Mouse (Mus musculus) embryonic facial prominence, embryonic 14.5 days (tissue): ENCODE data around the gene Smim23. TPM values are rescaled to one million over a fixed set of nuclear protein-coding genes. Genes with fewer than 3 reads are reported as not detected.

Source experiments
- ATAC-seq: fragments of 200-750 bp; cut with Nextera tagmentation; 2 replicates; pipeline ENCODE4 v1.8.0; 2017; ENCODE audit warnings: low read depth, moderate number of reproducible peaks, moderate TSS enrichment
- DNase-seq: peaks from one replicate; pipeline ENCODE4 v3.0.0-alpha.2; 2015; ENCODE audit warnings: low spot score
- H3K27ac ChIP-seq: fragments of 300-500 bp; sonication (generic); replicated peaks from 2 replicates; pipeline ENCODE4 v1.5.1; 2014; ENCODE audit warnings: low read depth, mild to moderate bottlenecking, low read length, moderate library complexity
- H3K27me3 ChIP-seq: fragments of 300-500 bp; sonication (generic); replicated peaks from 2 replicates; pipeline ENCODE4 v1.6.1; 2014; ENCODE audit warnings: low read length; ENCODE audit not compliant: control insufficient read depth, insufficient read depth
- H3K36me3 ChIP-seq: fragments of 300-500 bp; sonication (generic); 2 replicates; pipeline ENCODE4 v1.6.1; 2014; ENCODE audit warnings: low read length, mixed read lengths; ENCODE audit not compliant: control insufficient read depth, insufficient read depth
- H3K4me1 ChIP-seq: fragments of 300-500 bp; sonication (generic); 2 replicates; pipeline ENCODE4 v1.6.1; 2014; ENCODE audit warnings: antibody characterized with exemption, low read length; ENCODE audit not compliant: control insufficient read depth, insufficient read depth
- H3K4me2 ChIP-seq: fragments of 300-500 bp; sonication (generic); 2 replicates; pipeline ENCODE4 v1.6.1; 2014; ENCODE audit warnings: low read depth, mild to moderate bottlenecking, low read length, moderate library complexity, mixed read lengths
- H3K4me3 ChIP-seq: fragments of 300-500 bp; sonication (generic); 2 replicates; pipeline ENCODE4 v1.5.1; 2014; ENCODE audit warnings: low read depth, mild to moderate bottlenecking, low read length
- H3K9ac ChIP-seq: fragments of 300-500 bp; sonication (generic); 2 replicates; pipeline ENCODE4 v1.6.1; 2014; ENCODE audit warnings: low read depth, mild to moderate bottlenecking, low read length, moderate library complexity, mixed read lengths
- H3K9me3 ChIP-seq: fragments of 300-500 bp; sonication (generic); 2 replicates; pipeline ENCODE4 v1.6.1; 2016; ENCODE audit warnings: low read length; ENCODE audit not compliant: control insufficient read depth
- WGBS: fragments of 180-500 bp; shearing (Covaris S2); extraction: QIAGEN DNeasy Blood & Tissue Kit; methylation state at CpG from one replicate; pipeline ENCODE4 v1.1.7; 2014; 5-methylcytosine and 5-hydroxymethylcytosine counted together
- polyA plus RNA-seq: library from polyadenylated mRNA; unstranded; fragments of >200 nt; fragmentation: Nextera tagmentation; extraction: Ambion mirVana; gene quantifications from 2 replicates; pipeline ENCODE4 v1.2.1, GENCODE M21; 2014

The Smim23 gene
- polyA plus RNA-seq, 1 experiment from 2014 or later = not detected

- no peaks in the 10 kb centered on the region for H3K4me1 ChIP-seq
- H3K9ac ChIP-seq = no peak overlapping the region
- H3K27ac ChIP-seq = no peak overlapping the region
- no peak overlapping the region for H3K4me2 ChIP-seq
- H3K36me3 ChIP-seq = no peaks in the 10 kb centered on the region
- no peak overlapping the region for H3K4me3 ChIP-seq
- DNase-seq (no peak), ATAC-seq (no peak)
- no peaks in the 10 kb centered on the region for H3K9me3 ChIP-seq
- 71% methylated on average over 10 of the region's 10 CpGs for WGBS
- H3K27me3 ChIP-seq = no peaks in the 10 kb centered on the region
Observed at GRCm38 (mm10) chr11:32794759-32795445, 29.5 kb downstream of the Smim23 start.

- H3K36me3 ChIP-seq = no peaks in the 10 kb centered on the region
- H3K9ac ChIP-seq = no peak overlapping the region
- DNase-seq (no peak), ATAC-seq (no peak)
- no peaks in the 10 kb centered on the region for H3K4me1 ChIP-seq
- no peak overlapping the region for H3K4me2 ChIP-seq
- WGBS = 86% methylated on average over 5 of the region's 5 CpGs
- H3K9me3 ChIP-seq = no peaks in the 10 kb centered on the region
- H3K27me3 ChIP-seq = no peaks in the 10 kb centered on the region
- H3K27ac ChIP-seq = no peak overlapping the region
- H3K4me3 ChIP-seq = no peak overlapping the region
Observed at GRCm38 (mm10) chr11:32786201-32786600, 38.2 kb downstream of the Smim23 start.

- no peaks in the 10 kb centered on the region for H3K36me3 ChIP-seq
- no peak overlapping the region for H3K27ac ChIP-seq
- no peaks in the 10 kb centered on the region for H3K4me1 ChIP-seq
- ATAC-seq (no peak), DNase-seq (no peak)
- no peak overlapping the region for H3K9ac ChIP-seq
- no peaks in the 10 kb centered on the region for H3K27me3 ChIP-seq
- H3K4me2 ChIP-seq = no peak overlapping the region
- no peak overlapping the region for H3K4me3 ChIP-seq
- H3K9me3 ChIP-seq = no peaks in the 10 kb centered on the region
- 83% methylated on average over 6 of the region's 6 CpGs for WGBS
Observed at GRCm38 (mm10) chr11:32785591-32786147, 38.7 kb downstream of the Smim23 start.

- DNase-seq = no peak
- Histone ChIP-seq H3K36me3 (no peaks in the 10 kb centered on the region), H3K27ac (no peak overlapping the region), H3K9ac (no peak overlapping the region), H3K4me1 (no peaks in the 10 kb centered on the region), H3K4me3 (no peak overlapping the region), H3K9me3 (no peaks in the 10 kb centered on the region), H3K4me2 (no peak overlapping the region), H3K27me3 (no peaks in the 10 kb centered on the region)
- 53% methylated on average over 3 of the region's 3 CpGs for WGBS
- ATAC-seq = no peak
Observed at GRCm38 (mm10) chr11:32782724-32783123, 41.7 kb downstream of the Smim23 start.

- no peaks in the 10 kb centered on the region for H3K36me3 ChIP-seq
- H3K4me3 ChIP-seq = no peak overlapping the region
- H3K4me1 ChIP-seq = no peaks in the 10 kb centered on the region
- no peak overlapping the region for H3K4me2 ChIP-seq
- no peaks in the 10 kb centered on the region for H3K27me3 ChIP-seq
- H3K9ac ChIP-seq = no peak overlapping the region
- H3K27ac ChIP-seq = no peak overlapping the region
- DNase-seq = no peak
- ATAC-seq = no peak
- H3K9me3 ChIP-seq = no peaks in the 10 kb centered on the region
- 33% methylated on average over 1 of the region's 2 CpGs for WGBS
Observed at GRCm38 (mm10) chr11:32781633-32782404, 42.6 kb downstream of the Smim23 start.

- WGBS = 48% methylated on average over 11 of the region's 11 CpGs
Observed at GRCm38 (mm10) chr11:32780747-32781536, 43.5 kb downstream of the Smim23 start.

GRCm38 (mm10) chr11:32768642-32769343 is 55.6 kb downstream of the Smim23 start:
- ATAC-seq = no peak
- whole genome bisulfite sequencing = 75% methylated on average over 12 of the region's 12 CpGs
- Histone ChIP-seq H3K27me3 (no peaks in the 10 kb centered on the region), H3K4me2 (no peak overlapping the region), H3K36me3 (no peaks in the 10 kb centered on the region), H3K4me3 (no peak overlapping the region), H3K9ac (no peak overlapping the region), H3K9me3 (0 out of 2 replicates have a peak, but pooled peaks cover 8% of the 10 kb centered on the region), H3K4me1 (no peaks in the 10 kb centered on the region), H3K27ac (no peak overlapping the region)
- DNase-seq = no peak

More at GRCm38 (mm10) chr11:32780747-32781536, 43.5 kb downstream of the Smim23 start:
- Histone ChIP-seq H3K9me3 (peaks cover 8% of the 10 kb centered on the region; the same call in 1 of the 2 replicates), H3K36me3 (no peaks in the 10 kb centered on the region), H3K27ac (no peak overlapping the region), H3K4me1 (no peaks in the 10 kb centered on the region), H3K4me2 (no peak overlapping the region), H3K9ac (no peak overlapping the region), H3K4me3 (no peak overlapping the region), H3K27me3 (no peaks in the 10 kb centered on the region)
- ATAC-seq (no peak), DNase-seq (no peak)
